Mouse (Mus musculus) heart, embryonic 16.5 days (tissue): Measurements from ENCODE around the gene 4930562C15Rik. TPM values are rescaled to one million over a fixed set of nuclear protein-coding genes. Genes with fewer than 3 reads are reported as not detected.

Experiments
- ATAC-seq: fragments of 200-750 bp; cut with Nextera tagmentation; replicated peaks from 2 replicates; pipeline ENCODE4 v1.8.0; 2017; ENCODE audit warnings: moderate number of reproducible peaks; ENCODE audit not compliant: insufficient read depth, low FRiP score; ENCODE audit errors: extremely low read depth
- H3K27ac ChIP-seq: fragments of 300-500 bp; sonication (generic); 2 replicates; pipeline ENCODE4 v1.5.1; 2014; ENCODE audit warnings: mild to moderate bottlenecking, low read length, control low read depth, moderate library complexity
- H3K27me3 ChIP-seq: fragments of 300-500 bp; sonication (generic); 2 replicates; pipeline ENCODE4 v1.6.1; 2014; ENCODE audit warnings: low read length, mixed read lengths; ENCODE audit not compliant: control insufficient read depth, insufficient read depth
- H3K36me3 ChIP-seq: fragments of 300-500 bp; sonication (generic); 2 replicates; pipeline ENCODE4 v1.6.1; 2014; ENCODE audit not compliant: control insufficient read depth, insufficient read depth
- H3K4me1 ChIP-seq: fragments of 300-500 bp; sonication (generic); 2 replicates; pipeline ENCODE4 v1.6.1; 2014; ENCODE audit warnings: low read length, mixed read lengths; ENCODE audit not compliant: control insufficient read depth, insufficient read depth
- H3K4me2 ChIP-seq: fragments of 300-500 bp; sonication (generic); 2 replicates; pipeline ENCODE4 v1.6.1; 2014; ENCODE audit warnings: low read depth, mild to moderate bottlenecking, control low read depth, low read length
- H3K4me3 ChIP-seq: fragments of 300-500 bp; sonication (generic); 2 replicates; pipeline ENCODE4 v1.5.1; 2014; ENCODE audit warnings: mild to moderate bottlenecking, control low read depth, low read length
- H3K9ac ChIP-seq: fragments of 300-500 bp; sonication (generic); 2 replicates; pipeline ENCODE4 v1.6.1; 2014; ENCODE audit warnings: low read length, control low read depth
- H3K9me3 ChIP-seq: fragments of 300-500 bp; sonication (generic); replicated peaks from 2 replicates; pipeline ENCODE4 v1.6.1; 2016; ENCODE audit warnings: low read length; ENCODE audit not compliant: control insufficient read depth
- WGBS: fragments of 180-500 bp; shearing (Covaris S2); extraction: QIAGEN DNeasy Blood & Tissue Kit; methylation state at CpG from one replicate; pipeline ENCODE4 v1.1.7; 2014; 5-methylcytosine and 5-hydroxymethylcytosine counted together
- polyA plus RNA-seq: library from polyadenylated mRNA; unstranded; fragments of >200 nt; fragmentation: Nextera tagmentation; extraction: Ambion mirVana; gene quantifications from 2 replicates; pipeline ENCODE4 v1.2.1, GENCODE M21; 2015

The 4930562C15Rik gene
- polyA plus RNA-seq, 1 experiment from 2014 or later: 0.26 TPM

GRCm38 (mm10) chr16:4916608-4917007 lies 81.4 kb downstream of the 4930562C15Rik start:
- no peaks in the 10 kb centered on the region for H3K9me3 ChIP-seq
- 94% methylated on average over 2 of the region's 2 CpGs for WGBS
- H3K9ac ChIP-seq: no peak overlapping the region
- no peak overlapping the region for H3K27ac ChIP-seq
- no peak for ATAC-seq
- no peak overlapping the region for H3K4me3 ChIP-seq
- peaks cover 13% of the 10 kb centered on the region for H3K4me1 ChIP-seq
- H3K27me3 ChIP-seq: no peaks in the 10 kb centered on the region
- H3K36me3 ChIP-seq: peaks cover 24% of the 10 kb centered on the region
- H3K4me2 ChIP-seq: no peak overlapping the region

Other genes with a start within 250 kb of the 4930562C15Rik start
- gene Glis2, start 240.7 kb upstream of the 4930562C15Rik start, polyA plus RNA-seq: 12.3 and 14.2 TPM in 2 replicates
- gene Pam16, start 210.4 kb upstream of the 4930562C15Rik start, polyA plus RNA-seq: 91.2 and 122 TPM in 2 replicates
- 15.7 and 17.2 TPM in 2 replicates for gene Vasn, start 195.5 kb upstream of the 4930562C15Rik start, polyA plus RNA-seq
- 87.5 and 88.7 TPM in 2 replicates for gene Dnaja3, start 195.4 kb upstream of the 4930562C15Rik start, polyA plus RNA-seq
- 13.7 TPM in 2 replicates for gene Coro7, start 155.6 kb upstream of the 4930562C15Rik start, polyA plus RNA-seq
- gene Nmral1, start 116.1 kb upstream of the 4930562C15Rik start, polyA plus RNA-seq: 29.7 and 29.9 TPM in 2 replicates
- gene Hmox2, start 109.1 kb upstream of the 4930562C15Rik start, polyA plus RNA-seq: 98.1 and 101 TPM in 2 replicates
- gene Cdip1, start 45.1 kb upstream of the 4930562C15Rik start, polyA plus RNA-seq: 119 and 136 TPM in 2 replicates
- 25.6 and 27.3 TPM in 2 replicates for gene Ubald1, start 44.9 kb downstream of the 4930562C15Rik start, polyA plus RNA-seq
- 128 and 132 TPM in 2 replicates for gene Mgrn1, start 50.8 kb downstream of the 4930562C15Rik start, polyA plus RNA-seq
- gene Nudt16l1, start 103.3 kb downstream of the 4930562C15Rik start, polyA plus RNA-seq: 119 and 125 TPM in 2 replicates
- 34.8 and 36.6 TPM in 2 replicates for gene Anks3, start 128.8 kb downstream of the 4930562C15Rik start, polyA plus RNA-seq
- gene Sept12, start 162.4 kb downstream of the 4930562C15Rik start, polyA plus RNA-seq: not detected in 2 replicates
- 3.5 and 5.4 TPM in 2 replicates for gene Smim22, start 171.9 kb downstream of the 4930562C15Rik start, polyA plus RNA-seq
- 55.1 and 58.9 TPM in 2 replicates for gene Rogdi, start 178.1 kb downstream of the 4930562C15Rik start, polyA plus RNA-seq
- gene Glyr1, start 214.4 kb downstream of the 4930562C15Rik start, polyA plus RNA-seq: 90.5 and 95.8 TPM in 2 replicates
- gene Ubn1, start 214.6 kb downstream of the 4930562C15Rik start, polyA plus RNA-seq: 13.4 and 14.0 TPM in 2 replicates